Mouse (Mus musculus) bone marrow macrophage, adult 2 months (primary cell): ENCODE results near the gene Spsb1. TPM values are rescaled to one million over a fixed set of nuclear protein-coding genes. Genes with fewer than 3 reads are reported as not detected.

Source experiments
- H3K27ac ChIP-seq: 2 replicates; pipeline ENCODE4 v1.5.1; 2012; ENCODE audit warnings: low read depth, low read length; ENCODE audit not compliant: insufficient read depth
- H3K4me1 ChIP-seq: 2 replicates; pipeline ENCODE4 v1.6.1; 2012; ENCODE audit warnings: low read length; ENCODE audit not compliant: control insufficient read depth, insufficient read depth
- H3K4me3 ChIP-seq: 2 replicates; pipeline ENCODE4 v1.5.1; 2012; ENCODE audit warnings: mild to moderate bottlenecking, low read length, moderate library complexity; ENCODE audit not compliant: insufficient read depth
- CTCF ChIP-seq: IDR thresholded peaks from 2 replicates; pipeline ENCODE4 v1.5.1; 2012; ENCODE audit warnings: low read depth, mild to moderate bottlenecking, low read length, moderate library complexity
- POLR2A ChIP-seq: IDR thresholded peaks from 2 replicates; pipeline ENCODE4 v1.6.1; 2012; ENCODE audit warnings: mild to moderate bottlenecking, low read depth, low read length, borderline replicate concordance
- polyA plus RNA-seq: library from polyadenylated mRNA; stranded (reverse); fragments of >200 nt; gene quantifications from 2 replicates; pipeline ENCODE4 v1.2.4, GENCODE M21; 2012; ENCODE audit not compliant: missing spikeins, insufficient read depth, insufficient read length

The Spsb1 gene
- polyA plus RNA-seq, 1 experiment, result 1.2 TPM

DNA sequence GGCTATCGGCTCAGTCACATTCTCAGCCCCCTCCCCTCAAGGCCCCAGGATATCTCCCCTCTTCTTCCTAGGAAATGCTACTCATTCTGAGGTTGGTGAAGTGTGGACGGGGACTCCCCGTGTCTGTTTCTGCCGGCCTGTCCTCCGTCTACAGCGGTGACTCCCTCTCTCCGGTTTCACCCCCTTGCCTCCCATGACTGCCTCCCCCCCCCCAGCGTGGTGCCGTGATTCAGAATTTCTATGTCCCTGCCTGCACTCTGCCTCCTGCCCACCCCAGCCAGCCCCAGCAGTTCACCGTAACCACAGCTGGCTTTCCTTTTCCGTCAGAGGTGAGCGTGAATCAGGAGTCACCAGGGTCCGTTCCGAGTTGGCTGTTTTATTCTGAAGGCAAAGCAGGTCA lies 86.1 kb downstream of the Spsb1 start:
- Histone ChIP-seq H3K27ac (no peak overlapping the region), H3K4me1 (no peaks in the 10 kb centered on the region), H3K4me3 (no peak overlapping the region)
- TF ChIP-seq CTCF (no peak), POLR2A (no peak)

DNA sequence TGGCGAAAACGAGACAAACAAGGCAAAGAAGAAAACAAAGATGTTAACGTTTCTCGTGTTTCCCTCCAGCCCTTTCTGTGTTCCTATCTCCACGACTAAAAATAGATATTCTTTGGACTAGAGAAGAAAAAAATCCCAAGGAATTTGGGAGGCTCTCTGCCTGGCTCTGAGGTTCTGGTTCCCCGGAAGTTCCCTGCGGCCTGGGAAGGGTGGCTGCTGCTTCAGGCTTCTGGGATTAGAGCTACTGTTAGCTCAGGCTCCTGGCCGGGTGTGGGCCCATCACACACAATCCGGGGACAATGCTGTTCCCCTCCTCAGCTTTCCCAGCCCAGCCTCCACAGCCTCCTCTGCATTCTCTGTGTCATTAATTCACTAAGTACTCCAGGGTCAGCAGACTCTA lies 86.8 kb downstream of the Spsb1 start:
- Histone ChIP-seq H3K4me3 (no peak overlapping the region), H3K4me1 (no peaks in the 10 kb centered on the region), H3K27ac (no peak overlapping the region)
- TF ChIP-seq POLR2A, result no peak
- TF ChIP-seq CTCF, result no peak

- Histone ChIP-seq H3K4me1 (no peaks in the 10 kb centered on the region), H3K27ac (no peak overlapping the region), H3K4me3 (no peak overlapping the region)
- TF ChIP-seq POLR2A, result no peak
- no peak for TF ChIP-seq CTCF
Observed at GRCm38 (mm10) chr4:149867351-149867750, 87.5 kb downstream of the Spsb1 start.

DNA sequence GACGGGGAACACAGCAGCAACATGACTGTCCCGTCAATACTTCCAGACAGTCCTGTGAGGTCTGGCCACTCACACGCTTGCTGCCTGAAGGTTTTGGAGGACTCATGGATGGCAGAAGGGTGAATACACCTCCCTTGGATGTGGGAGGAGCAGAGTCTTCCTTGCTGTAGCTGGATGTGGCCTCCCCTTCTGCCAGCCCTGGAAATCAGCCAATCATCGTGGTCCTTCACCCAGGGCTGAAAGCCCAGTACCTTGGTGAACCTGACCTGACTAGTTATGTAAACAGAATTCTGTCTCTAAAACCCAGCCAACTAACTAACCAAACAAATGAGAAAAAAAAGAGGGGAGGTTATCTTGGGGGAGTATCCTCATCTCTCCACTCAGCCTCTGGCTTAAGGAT lies 90.4 kb downstream of the Spsb1 start:
- no peaks in the 10 kb centered on the region for H3K4me1 ChIP-seq
- H3K27ac ChIP-seq, result no peak overlapping the region
- no peak overlapping the region for H3K4me3 ChIP-seq
- TF ChIP-seq CTCF, result no peak
- no peak for TF ChIP-seq POLR2A

DNA sequence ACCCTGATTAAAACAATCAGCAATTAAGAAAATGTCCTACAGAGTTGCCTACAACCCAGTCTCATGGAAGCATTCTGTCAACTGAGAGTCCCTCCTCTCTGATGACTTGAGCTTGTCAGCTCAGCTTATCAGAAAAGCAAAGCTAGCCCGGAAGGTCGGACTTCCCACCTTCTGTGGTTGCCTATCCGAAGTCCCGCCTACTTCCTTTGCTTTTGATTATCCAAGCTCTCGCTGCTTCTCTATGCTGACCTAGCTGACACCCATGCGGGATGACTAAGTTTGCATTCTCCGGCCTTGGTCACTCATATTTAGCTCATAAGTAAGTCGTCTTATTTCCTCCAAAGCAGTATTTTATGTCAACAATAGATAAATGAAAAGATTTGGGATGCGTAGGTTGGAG lies 91.3 kb downstream of the Spsb1 start:
- Histone ChIP-seq H3K27ac (no peak overlapping the region), H3K4me1 (no peaks in the 10 kb centered on the region), H3K4me3 (no peak overlapping the region)
- no peak for TF ChIP-seq POLR2A

- Histone ChIP-seq H3K4me1 (peaks cover 19% of the 10 kb centered on the region), H3K27ac (no peak overlapping the region), H3K4me3 (no peak overlapping the region)
- no peak for TF ChIP-seq POLR2A
- TF ChIP-seq CTCF, result no peak
Observed at GRCm38 (mm10) chr4:149860393-149860792, 94.5 kb downstream of the Spsb1 start.

GRCm38 (mm10) chr4:149858584-149858983 lies 96.3 kb downstream of the Spsb1 start:
- TF ChIP-seq POLR2A, result no peak
- no peak for TF ChIP-seq CTCF
- no peak overlapping the region for H3K27ac ChIP-seq
- H3K4me1 ChIP-seq, result peaks cover 19% of the 10 kb centered on the region
- H3K4me3 ChIP-seq, result no peak overlapping the region

- Histone ChIP-seq H3K4me3 (no peak overlapping the region), H3K27ac (no peak overlapping the region), H3K4me1 (peaks cover 19% of the 10 kb centered on the region)
- TF ChIP-seq CTCF (no peak), POLR2A (no peak)
Observed at GRCm38 (mm10) chr4:149858097-149858496, 96.7 kb downstream of the Spsb1 start.

- peaks cover 19% of the 10 kb centered on the region for H3K4me1 ChIP-seq
- no peak for TF ChIP-seq POLR2A
- TF ChIP-seq CTCF, result no peak
- H3K27ac ChIP-seq, result no peak overlapping the region
- no peak overlapping the region for H3K4me3 ChIP-seq
Observed at GRCm38 (mm10) chr4:149857688-149858087, 97.2 kb downstream of the Spsb1 start.

DNA sequence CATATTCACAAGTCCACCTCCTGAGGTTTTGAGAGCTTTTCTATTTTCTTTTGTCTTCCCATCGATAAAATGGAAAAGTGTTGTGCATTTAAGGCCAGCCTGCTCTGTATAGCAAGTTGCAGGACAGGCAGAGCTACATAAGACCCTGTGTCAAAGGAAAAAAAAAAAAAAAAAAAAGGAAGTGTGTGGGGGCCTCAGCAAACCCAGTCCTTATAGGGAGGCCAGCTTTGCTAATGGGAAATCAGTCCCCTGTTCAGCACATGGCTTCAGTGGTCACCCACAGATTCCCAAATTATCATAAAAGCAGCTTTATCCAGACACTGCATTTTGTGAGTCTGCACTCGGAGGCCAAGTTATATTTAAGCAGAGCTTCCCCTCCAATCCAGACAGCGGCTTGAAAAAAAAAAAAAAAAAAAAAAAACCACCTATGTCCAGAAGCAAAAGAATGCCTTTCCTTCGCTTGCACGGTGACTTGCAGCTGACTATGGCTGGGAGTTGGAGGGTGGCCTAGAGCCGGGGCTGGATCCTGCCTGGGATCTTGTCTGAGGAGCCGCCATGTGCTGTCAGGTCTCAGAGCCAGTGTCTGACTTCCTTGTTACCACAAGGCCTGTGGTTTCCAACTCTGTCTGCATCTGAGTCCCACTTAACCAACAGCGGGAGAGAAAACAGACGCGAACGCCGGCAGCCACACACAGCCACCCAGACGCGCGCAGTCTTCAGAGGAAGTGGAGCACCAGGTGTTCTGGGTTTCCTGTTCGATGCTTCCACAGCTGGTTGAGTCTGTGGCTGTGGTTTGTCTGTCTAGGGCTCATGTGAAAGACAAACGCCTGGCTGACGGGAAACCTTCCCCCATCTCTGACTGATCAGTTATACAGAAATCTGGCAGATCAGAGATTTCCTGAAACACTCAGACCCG lies 98.7 kb downstream of the Spsb1 start:
- peak overlapping the region; percentile 62 for H3K27ac ChIP-seq
- TF ChIP-seq CTCF, result no peak
- H3K4me3 ChIP-seq, result peak overlapping the region; percentile 12
- peaks cover 19% of the 10 kb centered on the region for H3K4me1 ChIP-seq
